Mouse (Mus musculus) heart, postnatal 4 days (tissue): Measurements from ENCODE around the gene Rmi2. TPM values are rescaled to one million over a fixed set of nuclear protein-coding genes. Genes with fewer than 3 reads are reported as not detected.

Source experiments
- DNase-seq: peaks from one replicate; pipeline ENCODE4 v3.0.0; 2021
- total RNA-seq, 2 experiments: library from RNA; stranded (reverse); gene quantifications; 2 replicates each; pipeline ENCODE4 v1.2.3; 2021

The Rmi2 gene
- total RNA-seq, 2 experiments from 2014 or later, result 5.1 to 5.5 TPM

- no peak for DNase-seq
These were observed 92.2 kb downstream of the Rmi2 start for GRCm38 (mm10) chr16:10927026-10927425.

- DNase-seq, result no peak
These were observed 98.5 kb downstream of the Rmi2 start for GRCm38 (mm10) chr16:10933372-10933771.

GRCm38 (mm10) chr16:10934047-10934446, 99.2 kb downstream of the Rmi2 start:
- DNase-seq, result no peak

- DNase-seq, result no peak
These were observed 102.0 kb downstream of the Rmi2 start for GRCm38 (mm10) chr16:10936700-10937319.

- no peak for DNase-seq
These were observed 102.6 kb downstream of the Rmi2 start for GRCm38 (mm10) chr16:10937497-10937896.

GRCm38 (mm10) chr16:10939932-10940331, 105.1 kb downstream of the Rmi2 start:
- DNase-seq, result no peak

GRCm38 (mm10) chr16:10940661-10941060, 105.8 kb downstream of the Rmi2 start:
- DNase-seq, result no peak

Other genes with a start within 250 kb of the Rmi2 start
- 1 to 10 TPM; 1.6 TPM for gene Socs1, start 49.5 kb upstream of the Rmi2 start, total RNA-seq
- not detected for gene Tnp2, start 46.4 kb upstream of the Rmi2 start, total RNA-seq
- gene Prm3, start 44.1 kb upstream of the Rmi2 start, total RNA-seq, result not detected
- not detected for gene Prm2, start 38.9 kb upstream of the Rmi2 start, total RNA-seq
- not detected for gene Prm1, start 29.2 kb upstream of the Rmi2 start, total RNA-seq
- not detected for gene Gm11172, start 22.1 kb upstream of the Rmi2 start, total RNA-seq
- gene Snn, start 225.9 kb downstream of the Rmi2 start, total RNA-seq, result 10 to 100 TPM; 52.5 to 56.6 TPM
- 10 to 100 TPM; 50.0 to 60.4 TPM for gene Litaf, start 231.1 kb downstream of the Rmi2 start, total RNA-seq